Mouse (Mus musculus) layer of hippocampus, adult 18-20 months (tissue): ENCODE measurements around the gene Pknox2. TPM values are rescaled to one million over a fixed set of nuclear protein-coding genes. Genes with fewer than 3 reads are reported as not detected.

Experiments
- DNase-seq, 2 experiments: peaks; one replicate each; pipeline ENCODE4 v3.0.0; 2022; ENCODE audit warnings: low spot score in 2 of 2
- total RNA-seq, 2 experiments: library from RNA; stranded (reverse); gene quantifications; 2 replicates each; pipeline ENCODE4 v1.2.3; 2021

Gene Pknox2
- total RNA-seq, 2 experiments from 2014 or later = 38.3 to 39.2 TPM

DNA sequence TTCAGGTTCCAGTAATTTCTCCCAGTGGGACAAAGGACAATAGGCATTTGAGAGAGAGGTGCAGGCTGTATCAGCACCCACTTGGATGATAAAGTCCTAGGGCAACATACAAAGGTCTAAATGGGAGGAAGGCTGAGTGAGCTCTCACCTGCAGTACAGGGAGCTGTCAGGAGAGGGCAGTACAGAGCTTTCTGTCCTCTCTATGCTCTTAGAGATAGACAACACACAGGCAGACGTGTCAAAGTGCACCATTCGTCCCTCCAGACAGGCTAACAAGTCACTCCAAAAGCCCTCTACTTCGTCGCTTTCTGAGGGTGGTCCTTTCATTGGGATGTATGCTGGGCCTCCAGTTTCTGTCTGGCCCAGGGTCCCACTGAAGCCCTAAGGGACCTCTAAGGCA, 256.7 kb downstream of the Pknox2 start:
- peak in 1 of 2 experiments; percentile 72 for DNase-seq

DNA sequence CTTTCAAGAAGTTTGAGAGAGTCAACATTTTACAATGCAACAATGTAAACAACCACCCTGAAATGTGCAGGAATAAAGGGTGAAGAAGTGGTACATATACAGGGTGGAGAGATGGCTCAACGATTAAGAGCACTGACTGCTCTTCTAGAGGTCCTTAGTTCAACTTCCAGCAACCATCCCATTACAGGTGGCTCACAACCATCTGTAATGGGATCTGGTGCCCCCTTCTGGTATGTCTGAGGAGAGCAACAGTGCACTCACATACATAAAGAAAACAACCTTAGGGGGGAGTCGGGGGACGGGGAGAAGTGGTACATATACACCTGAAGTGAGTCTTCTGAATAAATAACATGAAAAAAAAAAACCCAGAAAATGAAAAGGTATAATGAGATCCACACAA, 262.0 kb downstream of the Pknox2 start:
- DNase-seq = peak in 1 of 2 experiments; percentile 30

DNA sequence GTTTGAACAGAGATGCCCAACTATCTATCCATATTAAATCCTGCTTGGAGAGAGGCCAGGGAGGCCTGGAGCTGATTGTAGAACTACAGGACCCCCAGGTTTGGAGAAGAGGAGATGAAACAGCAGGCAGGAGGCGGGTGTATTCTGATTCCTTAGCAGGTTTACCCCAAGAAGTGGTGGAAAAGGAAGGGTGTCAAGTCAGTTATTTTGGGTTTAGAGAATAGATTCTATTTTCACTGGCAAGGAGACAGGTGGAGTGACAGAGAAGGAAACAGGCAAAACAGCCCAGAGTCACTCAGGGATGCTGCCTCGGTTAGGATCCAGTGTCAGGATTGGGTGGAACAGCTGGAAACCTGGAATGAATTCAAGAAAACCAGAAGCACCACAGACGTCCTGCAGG, 263.6 kb downstream of the Pknox2 start:
- no peak for DNase-seq

DNA sequence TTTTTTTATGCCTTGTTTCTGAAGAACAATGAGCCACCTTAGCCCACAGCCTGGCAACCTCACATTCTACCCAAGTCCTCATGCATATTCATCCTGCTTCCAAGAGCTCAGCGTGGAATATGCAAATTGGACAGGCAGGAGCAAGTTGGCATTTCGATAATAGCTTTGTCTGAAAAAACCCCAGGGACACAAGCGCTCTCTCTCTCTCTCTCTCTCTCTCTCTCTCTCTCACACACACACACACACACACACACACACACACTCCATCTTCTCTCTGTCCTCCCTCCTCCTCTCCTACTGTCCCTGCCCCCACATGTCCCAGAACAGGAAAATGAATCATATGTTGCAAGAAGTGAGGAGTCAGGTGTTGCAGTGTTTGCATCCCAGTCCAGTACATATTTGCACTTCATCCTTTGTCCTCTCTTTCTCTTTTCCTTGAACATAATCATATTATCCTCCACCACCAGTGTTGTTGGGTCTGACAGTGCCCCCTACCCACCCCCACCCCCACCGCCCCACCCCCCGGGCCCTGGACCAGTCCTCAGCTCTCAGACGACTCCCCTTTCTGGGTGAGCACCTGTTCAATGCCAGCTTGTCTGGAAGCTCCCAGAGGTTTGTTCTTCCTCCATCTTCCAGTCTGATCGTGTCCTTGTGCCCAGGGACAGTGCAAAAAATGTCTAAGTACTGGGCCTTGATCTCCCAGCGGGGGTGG, 265.0 kb downstream of the Pknox2 start:
- DNase-seq = peak; percentile 33 to 72

DNA sequence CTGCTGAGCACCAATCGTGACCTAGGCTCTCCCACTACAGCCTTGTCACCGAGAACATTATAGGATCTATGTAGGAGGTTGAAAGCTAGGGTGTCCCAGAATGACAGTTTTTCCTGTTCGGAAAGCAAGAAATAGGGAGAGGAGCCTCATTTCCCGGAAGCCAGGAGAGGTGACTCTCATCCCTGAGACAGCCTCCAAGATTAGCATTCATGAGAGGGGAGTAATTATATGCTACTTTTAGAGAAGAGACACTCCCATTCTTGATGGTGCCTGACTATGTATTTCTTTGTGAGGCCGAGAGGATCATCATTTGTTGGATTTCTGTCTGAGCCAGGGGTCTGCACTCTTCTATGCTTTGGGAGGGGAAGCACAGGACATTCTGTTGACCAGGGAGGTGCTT, 265.6 kb downstream of the Pknox2 start:
- DNase-seq = peak in 1 of 2 experiments; percentile 30

DNA sequence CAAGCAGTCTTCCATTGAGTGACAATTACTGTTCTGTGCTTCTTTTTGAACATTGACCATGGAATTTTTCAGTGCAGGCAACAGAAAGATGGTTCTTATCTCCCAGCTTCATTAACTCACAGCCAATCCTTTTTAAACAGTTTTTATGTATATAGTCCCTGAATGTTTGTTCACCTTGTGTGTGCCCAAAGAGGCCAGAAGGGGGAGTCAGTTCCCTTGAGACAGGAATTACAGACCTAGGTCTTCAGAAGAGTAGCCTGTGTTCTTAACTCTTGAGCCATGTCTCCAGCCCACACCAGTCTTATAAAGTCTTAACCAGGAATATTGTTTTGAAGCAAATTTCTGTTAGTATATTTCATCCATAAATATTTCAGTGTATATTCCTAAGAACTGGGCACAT, 270.4 kb downstream of the Pknox2 start:
- no peak for DNase-seq

- DNase-seq = no peak
Observed at GRCm38 (mm10) chr9:36876313-36876712, 270.9 kb downstream of the Pknox2 start.

DNA sequence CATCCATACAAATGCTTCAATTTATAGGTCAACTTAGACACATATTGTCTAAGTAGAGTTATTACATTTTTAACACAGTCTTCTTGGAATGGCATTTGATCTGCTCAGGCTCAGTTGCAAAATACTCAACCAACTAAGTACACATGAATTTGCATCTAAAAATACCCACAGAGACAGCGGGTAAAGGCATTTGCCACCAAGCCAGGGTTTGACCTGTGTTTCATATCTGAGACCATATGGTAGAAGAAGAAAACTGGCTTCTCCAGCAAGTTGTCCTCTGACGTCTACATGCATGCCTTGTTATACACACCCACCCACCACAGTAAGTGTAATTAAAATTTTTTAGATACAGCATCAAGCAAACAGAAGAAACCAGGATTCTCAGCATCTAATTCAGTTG, 273.4 kb downstream of the Pknox2 start:
- no peak for DNase-seq

DNA sequence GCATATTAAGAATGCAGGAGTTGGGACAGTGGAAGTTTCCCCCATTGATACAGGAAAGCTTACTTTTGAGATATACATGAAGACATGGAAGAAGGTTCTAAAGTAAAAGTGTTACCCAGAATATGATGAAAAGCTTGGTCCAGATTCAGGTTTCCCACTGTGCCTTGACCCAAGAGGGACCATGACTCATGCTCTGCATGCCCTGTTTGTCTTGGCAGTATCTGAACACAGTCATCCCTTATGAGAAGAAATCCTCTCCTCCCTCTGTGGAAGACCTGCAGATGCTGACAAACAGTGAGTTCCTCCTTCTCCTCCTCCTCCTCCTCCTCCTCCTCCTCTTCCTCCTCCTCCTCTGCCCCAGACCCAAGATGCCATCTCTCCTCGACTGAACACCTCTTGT, 276.9 kb downstream of the Pknox2 start:
- no peak for DNase-seq

DNA sequence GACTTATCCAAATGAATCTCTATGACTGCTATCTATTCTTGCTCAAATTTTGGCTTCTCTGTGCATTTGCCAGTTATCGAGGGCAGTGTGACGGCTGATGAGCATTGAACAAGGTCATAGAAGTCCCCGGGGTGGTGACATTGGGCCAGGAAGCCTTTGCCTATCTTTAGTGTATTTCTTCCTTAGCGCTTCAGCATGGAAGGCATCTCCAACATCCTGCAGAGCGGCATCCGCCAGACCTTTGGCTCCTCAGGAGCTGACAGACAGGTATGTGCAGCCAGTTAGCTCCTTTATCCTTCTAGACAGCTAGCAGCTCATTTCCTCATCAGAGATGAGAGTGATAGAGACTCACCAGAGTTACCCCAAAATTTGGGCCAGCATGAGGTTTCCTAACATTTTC, 278.5 kb downstream of the Pknox2 start:
- no peak for DNase-seq

- DNase-seq = peak; percentile 29 to 59
Observed at GRCm38 (mm10) chr9:36864862-36865813, 282.1 kb downstream of the Pknox2 start.

- DNase-seq = no peak
Observed at GRCm38 (mm10) chr9:36863694-36864093, 283.5 kb downstream of the Pknox2 start.

DNA sequence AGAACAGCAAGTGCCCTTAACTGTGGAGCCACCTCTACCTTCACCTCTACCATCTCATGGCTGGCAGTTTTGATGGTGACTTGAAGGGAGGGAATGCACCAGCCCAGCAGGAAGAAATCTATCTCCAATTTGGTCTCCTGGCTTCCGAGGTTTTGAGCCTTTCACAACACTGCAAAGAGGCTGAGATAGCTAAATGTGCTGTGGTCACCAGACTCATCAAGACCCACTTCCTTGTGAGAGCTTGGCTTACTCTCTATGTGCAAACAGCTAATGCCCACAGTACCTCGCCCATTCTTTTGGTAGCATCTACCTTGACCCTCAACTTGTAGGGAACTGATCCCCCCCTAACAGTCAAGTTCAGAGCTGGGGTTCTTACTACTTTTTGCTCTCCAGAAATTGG, 284.6 kb downstream of the Pknox2 start:
- DNase-seq = no peak

GRCm38 (mm10) chr9:36858677-36859076, 288.5 kb downstream of the Pknox2 start:
- DNase-seq = peak; percentile 47 to 65

DNA sequence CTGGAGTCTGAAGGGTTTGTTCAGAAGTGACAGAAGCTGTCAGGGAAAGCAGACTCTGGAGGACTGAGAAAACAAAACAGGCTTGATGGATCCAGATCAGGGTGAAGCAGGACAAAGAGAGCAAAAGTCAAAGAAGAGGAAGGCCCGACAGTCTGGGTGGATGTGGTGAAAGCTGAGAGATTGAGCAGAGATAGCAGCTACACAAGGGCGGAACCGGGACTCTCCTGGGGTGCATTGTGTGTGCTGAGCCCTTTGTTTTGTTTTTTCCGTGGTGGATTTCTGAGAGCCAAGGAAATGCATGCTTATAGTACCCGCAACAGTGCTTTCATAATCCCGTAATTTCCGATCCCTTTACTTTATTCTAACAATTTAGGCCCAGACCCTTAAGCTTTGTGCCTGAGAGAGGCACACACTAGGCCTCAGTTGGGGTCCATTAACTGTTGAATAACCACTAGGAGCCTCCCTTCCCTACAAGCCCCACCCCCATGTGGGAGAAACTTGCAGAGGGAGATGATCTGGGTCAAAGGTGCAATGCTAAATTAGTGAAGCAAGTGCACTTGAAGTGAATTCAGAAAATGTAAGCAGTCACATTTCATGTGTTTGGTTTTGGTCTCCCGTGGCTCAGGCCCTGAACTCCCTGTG, 289.6 kb downstream of the Pknox2 start:
- no peak for DNase-seq

DNA sequence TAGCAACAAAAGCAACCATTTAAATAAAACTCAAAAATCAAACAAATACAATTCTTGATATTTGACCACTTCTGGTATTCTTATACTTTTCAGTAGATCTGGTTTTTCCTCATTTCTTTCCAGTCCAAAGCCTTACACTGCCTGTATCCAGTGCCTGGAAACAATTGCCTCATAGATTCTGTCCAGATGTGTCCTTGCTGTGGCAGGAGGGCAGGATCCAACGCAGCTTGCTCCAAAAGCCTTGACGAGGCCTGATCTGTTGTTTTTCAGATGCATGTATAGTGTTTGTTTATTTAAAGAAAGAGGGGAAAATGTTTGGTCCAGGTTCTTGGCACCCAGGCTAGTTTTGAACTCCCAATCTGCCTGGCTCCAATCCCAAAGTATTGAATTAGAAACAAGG, 290.9 kb downstream of the Pknox2 start:
- no peak for DNase-seq

DNA sequence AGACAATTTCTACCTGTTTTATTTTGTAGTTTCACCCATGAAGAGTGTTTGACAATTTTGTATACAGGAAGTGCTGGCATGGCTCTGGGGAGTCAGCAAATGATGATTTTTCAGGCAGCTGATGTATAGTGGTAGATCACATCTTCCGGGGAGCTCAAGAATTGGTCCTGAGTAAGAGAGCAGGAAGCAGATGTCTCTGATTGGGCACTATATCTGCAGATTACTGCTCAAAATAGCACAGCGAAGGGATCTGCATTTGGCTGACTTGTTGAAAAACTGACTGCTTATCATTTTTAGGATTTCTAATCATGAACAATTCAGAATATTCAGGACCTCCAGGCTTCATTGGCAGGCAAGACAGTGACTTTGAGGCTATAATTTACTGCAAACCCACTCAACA, 295.0 kb downstream of the Pknox2 start:
- DNase-seq = no peak

GRCm38 (mm10) chr9:36850091-36850490, 297.1 kb downstream of the Pknox2 start:
- DNase-seq = peak; percentile 32 to 42

GRCm38 (mm10) chr9:36848661-36849060, 298.5 kb downstream of the Pknox2 start:
- DNase-seq = no peak

DNA sequence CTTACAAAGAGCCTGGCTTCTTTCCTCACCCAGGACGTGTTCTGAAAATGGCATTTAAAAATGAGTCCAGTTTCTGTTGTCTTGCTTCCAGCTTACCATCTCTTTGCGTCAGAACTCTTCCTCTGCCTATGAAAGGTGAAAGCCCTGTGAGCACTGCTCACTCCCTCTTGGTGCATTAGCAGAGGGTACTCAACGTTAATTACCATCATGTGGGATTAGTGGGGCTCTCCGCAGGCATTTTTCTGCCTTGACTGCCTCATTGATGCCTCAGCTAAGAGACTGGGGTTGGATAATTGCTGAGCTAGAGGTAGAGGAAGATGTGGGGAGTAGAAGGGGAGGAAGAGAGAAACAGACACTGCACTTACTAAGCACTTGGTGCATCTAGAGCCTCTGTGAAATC, 300.9 kb downstream of the Pknox2 start:
- DNase-seq = no peak
